Mouse (Mus musculus) small intestine, adult 2 months (tissue): ENCODE measurements around the gene Tia1. TPM values are rescaled to one million over a fixed set of nuclear protein-coding genes. Genes with fewer than 3 reads are reported as not detected.
"Not testable (repeated sequence)": the region's sequence is repeated elsewhere in the genome, so short reads cannot be mapped to it uniquely, and the experiment has no call there.

ENCODE experiments used
- H3K27ac ChIP-seq: fragments of 200-500 bp; 2 replicates; pipeline ENCODE4 v1.5.1; 2012; ENCODE audit warnings: low read depth, low read length, control low read depth, inconsistent platforms; ENCODE audit not compliant: insufficient read depth
- H3K27me3 ChIP-seq: fragments of 200-500 bp; 2 replicates; pipeline ENCODE4 v1.6.1; 2012; ENCODE audit warnings: mild to moderate bottlenecking, moderate library complexity, low read length, inconsistent platforms; ENCODE audit not compliant: control insufficient read depth, insufficient read depth
- H3K36me3 ChIP-seq: fragments of 200-500 bp; 2 replicates; pipeline ENCODE4 v1.6.1; 2012; ENCODE audit warnings: mild to moderate bottlenecking, low read length, control low read depth, inconsistent platforms; ENCODE audit not compliant: control insufficient read depth, insufficient read depth
- H3K4me1 ChIP-seq: fragments of 200-500 bp; 2 replicates; pipeline ENCODE4 v1.6.1; 2012; ENCODE audit warnings: low read length, inconsistent platforms, mixed read lengths; ENCODE audit not compliant: control insufficient read depth, insufficient read depth, insufficient read length
- H3K4me3 ChIP-seq: fragments of 200-500 bp; 2 replicates; pipeline ENCODE4 v1.5.1; 2012; ENCODE audit warnings: low read depth, mild to moderate bottlenecking, control low read depth, inconsistent platforms, low read length, moderate library complexity
- CTCF ChIP-seq: fragments of 200-500 bp; IDR thresholded peaks from 2 replicates; pipeline ENCODE4 v1.5.1; 2012; ENCODE audit warnings: low read depth, mild to moderate bottlenecking, control low read depth, inconsistent platforms, low read length, moderate library complexity, mixed read lengths; ENCODE audit not compliant: insufficient replicate concordance, insufficient read length; ENCODE audit errors: extremely low read depth
- POLR2A ChIP-seq: fragments of 200-500 bp; IDR thresholded peaks from 2 replicates; pipeline ENCODE4 v1.6.1; 2012; ENCODE audit warnings: low read depth, mild to moderate bottlenecking, control low read depth, inconsistent platforms, low read length, moderate library complexity
- WGBS: fragments of 180-500 bp; shearing (Covaris S2); methylation state at CpG from one replicate; pipeline ENCODE4 v1.1.7; 2018; 5-methylcytosine and 5-hydroxymethylcytosine counted together
- polyA plus RNA-seq: library from polyadenylated mRNA; depleted of rRNA; stranded (reverse); fragments of >200 nt; gene quantifications from 2 replicates; pipeline ENCODE4 v1.2.3, GENCODE M21; 2012

The Tia1 gene
- polyA plus RNA-seq, 1 experiment, result 6.8 TPM

DNA sequence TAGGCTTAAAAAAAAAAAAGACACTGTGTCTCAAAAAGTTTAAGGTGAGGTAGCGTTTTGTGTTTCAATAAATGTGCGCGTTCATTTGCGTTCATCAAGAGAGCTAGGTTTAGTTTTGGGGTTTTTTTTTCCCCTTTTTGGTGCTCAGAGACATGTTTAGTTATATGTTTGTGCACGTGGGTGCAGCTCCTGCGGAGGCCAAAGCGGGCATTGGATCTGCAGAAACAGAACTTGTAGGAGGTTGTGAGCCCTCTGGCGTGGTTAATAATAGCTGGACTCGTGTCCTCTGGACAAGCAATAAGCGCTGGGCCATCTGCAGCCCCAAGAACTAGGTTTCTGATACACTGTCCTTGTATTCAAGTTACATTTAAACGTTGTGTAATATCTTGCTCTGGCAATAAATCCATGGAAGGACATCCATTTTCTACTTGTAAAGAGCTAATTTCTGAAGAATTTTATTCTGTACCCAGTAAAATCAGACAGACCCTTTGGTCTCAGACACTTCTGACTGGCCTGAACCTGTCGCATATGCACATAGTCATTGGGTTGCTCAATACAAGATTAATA is 32.0 kb upstream of the Tia1 start:
- peak overlapping the region; percentile 88 for H3K4me3 ChIP-seq
- H3K4me1 ChIP-seq, result peaks cover 6% of the 10 kb centered on the region
- WGBS, result 1% methylated on average over 12 of the region's 12 CpGs
- H3K27me3 ChIP-seq, result no peaks in the 10 kb centered on the region
- peaks cover 8% of the 10 kb centered on the region for H3K36me3 ChIP-seq
- no peak overlapping the region for H3K27ac ChIP-seq
- no peak for TF ChIP-seq POLR2A
- no peak for TF ChIP-seq CTCF

DNA sequence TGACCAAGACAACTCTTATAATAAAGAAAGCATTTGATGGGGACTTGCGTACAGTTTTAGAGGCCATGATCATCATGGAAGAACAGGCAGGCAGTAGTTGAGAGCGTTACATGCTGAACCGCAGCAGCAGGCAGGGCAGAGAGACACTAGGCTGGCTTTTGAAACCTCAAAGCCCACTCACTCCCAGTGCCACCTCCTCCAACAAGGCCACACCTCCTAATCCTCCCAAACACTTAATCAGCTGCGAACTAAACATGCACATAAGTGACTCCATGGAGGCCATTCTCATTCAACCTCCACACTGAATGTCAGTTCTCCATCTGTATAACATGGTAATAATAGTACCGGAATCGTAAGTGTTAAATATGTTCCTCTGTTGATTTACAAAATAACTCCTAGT is 30.5 kb upstream of the Tia1 start:
- TF ChIP-seq POLR2A (no peak), CTCF (no peak)
- H3K27ac ChIP-seq, result no peak overlapping the region
- 91% methylated on average over 6 of the region's 6 CpGs for WGBS
- H3K4me1 ChIP-seq, result peaks cover 6% of the 10 kb centered on the region
- H3K27me3 ChIP-seq, result no peaks in the 10 kb centered on the region
- H3K4me3 ChIP-seq, result no peak overlapping the region
- H3K36me3 ChIP-seq, result peaks cover 17% of the 10 kb centered on the region

DNA sequence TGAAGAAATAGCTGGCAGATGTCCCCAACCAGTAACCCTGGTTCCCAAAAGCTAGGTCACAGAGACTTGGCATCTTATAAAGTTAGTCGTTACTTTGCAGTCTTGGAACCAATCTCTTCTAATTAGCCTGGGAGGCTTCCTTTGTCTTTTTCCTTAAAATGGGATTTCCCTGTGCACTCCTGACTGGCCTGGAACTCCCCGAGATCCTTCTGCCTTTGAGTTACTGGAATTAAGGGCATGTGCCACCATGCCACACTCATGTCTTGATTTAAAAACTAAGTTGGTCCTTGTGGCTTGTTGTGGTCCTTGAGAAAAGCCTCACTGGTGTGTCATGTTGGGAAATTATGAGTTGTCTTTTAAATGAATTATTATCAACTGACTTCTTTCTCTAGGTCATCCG is 25.7 kb upstream of the Tia1 start:
- TF ChIP-seq POLR2A (no peak), CTCF (no peak)
- H3K4me1 ChIP-seq, result no peaks in the 10 kb centered on the region
- H3K27ac ChIP-seq, result no peak overlapping the region
- no peaks in the 10 kb centered on the region for H3K27me3 ChIP-seq
- H3K36me3 ChIP-seq, result peaks cover 25% of the 10 kb centered on the region
- H3K4me3 ChIP-seq, result no peak overlapping the region
- WGBS, result 85% methylated on average over 3 of the region's 3 CpGs

DNA sequence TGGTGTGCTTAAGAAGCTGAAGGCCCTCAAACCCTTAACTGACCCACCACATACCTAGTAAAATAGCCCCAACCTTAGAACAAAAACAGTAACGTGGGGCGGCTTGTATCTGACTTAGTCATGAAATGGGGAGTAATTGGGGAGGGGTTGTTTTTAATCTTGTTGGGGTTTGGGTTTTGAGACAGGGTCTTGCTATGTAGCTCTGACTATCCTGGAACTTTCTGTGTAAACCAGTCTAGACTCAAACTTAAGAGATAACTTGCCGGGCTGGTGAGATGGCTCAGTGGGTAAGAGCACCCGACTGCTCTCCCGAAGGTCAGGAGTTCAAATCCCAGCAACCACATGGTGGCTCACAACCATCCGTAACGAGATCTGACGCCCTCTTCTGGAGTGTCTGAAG is 23.9 kb upstream of the Tia1 start:
- H3K36me3 ChIP-seq, result peaks cover 25% of the 10 kb centered on the region
- H3K27ac ChIP-seq, H3K4me3 ChIP-seq, H3K4me1 ChIP-seq, H3K27me3 ChIP-seq: not testable (repeated sequence)
- WGBS, result 81% methylated on average over 8 of the region's 8 CpGs

DNA sequence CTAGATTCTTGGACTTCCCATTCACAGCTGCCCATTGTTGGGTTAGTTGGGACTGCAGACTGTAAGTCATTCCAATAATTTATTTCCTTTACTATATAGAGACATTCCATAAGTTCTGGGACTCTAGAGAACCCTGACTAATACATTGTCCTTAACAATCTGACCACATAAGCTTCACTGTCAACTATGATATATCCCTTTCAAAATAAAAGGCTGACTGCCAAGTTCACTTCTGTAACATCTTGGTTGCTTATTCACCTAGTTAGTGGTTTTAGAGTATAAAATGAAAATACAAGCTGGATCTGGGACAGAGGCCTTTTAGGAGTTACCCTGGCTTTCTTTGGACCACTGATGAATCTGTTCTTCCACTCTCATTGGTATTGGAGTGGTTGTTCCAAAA is 21.5 kb upstream of the Tia1 start:
- TF ChIP-seq POLR2A (no peak), CTCF (no peak)

DNA sequence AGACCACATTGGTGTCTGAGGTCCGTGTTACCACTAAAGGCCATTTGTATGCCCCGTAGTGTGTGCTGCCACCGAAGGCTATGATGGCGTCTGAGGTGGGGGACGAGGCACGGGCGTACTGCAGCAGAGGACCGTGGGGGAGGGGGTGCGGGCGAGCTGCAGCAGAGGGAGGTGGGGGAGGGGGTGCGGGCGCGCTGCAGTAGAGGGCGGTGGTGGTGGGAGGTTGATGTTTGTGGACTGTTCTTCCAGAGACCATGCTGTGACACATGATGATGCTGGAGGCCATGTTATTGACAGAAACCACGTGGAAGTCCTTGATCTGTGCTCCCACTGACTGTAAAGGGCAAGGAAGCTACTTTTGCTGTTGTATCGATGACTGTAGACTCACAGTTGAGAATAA is 20.6 kb upstream of the Tia1 start:
- H3K4me1 ChIP-seq, result no peaks in the 10 kb centered on the region
- H3K27me3 ChIP-seq, result no peaks in the 10 kb centered on the region
- WGBS, result 58% methylated on average over 16 of the region's 16 CpGs
- TF ChIP-seq CTCF, result no peak
- no peak for TF ChIP-seq POLR2A
- H3K27ac ChIP-seq, result no peak overlapping the region
- peaks cover 16% of the 10 kb centered on the region for H3K36me3 ChIP-seq
- no peak overlapping the region for H3K4me3 ChIP-seq

More for the DNA sequence above, 21.5 kb upstream of the Tia1 start:
- H3K4me1 ChIP-seq, result no peaks in the 10 kb centered on the region
- no peak overlapping the region for H3K4me3 ChIP-seq
- H3K27me3 ChIP-seq, result no peaks in the 10 kb centered on the region
- H3K36me3 ChIP-seq, result peaks cover 14% of the 10 kb centered on the region
- H3K27ac ChIP-seq, result no peak overlapping the region

DNA sequence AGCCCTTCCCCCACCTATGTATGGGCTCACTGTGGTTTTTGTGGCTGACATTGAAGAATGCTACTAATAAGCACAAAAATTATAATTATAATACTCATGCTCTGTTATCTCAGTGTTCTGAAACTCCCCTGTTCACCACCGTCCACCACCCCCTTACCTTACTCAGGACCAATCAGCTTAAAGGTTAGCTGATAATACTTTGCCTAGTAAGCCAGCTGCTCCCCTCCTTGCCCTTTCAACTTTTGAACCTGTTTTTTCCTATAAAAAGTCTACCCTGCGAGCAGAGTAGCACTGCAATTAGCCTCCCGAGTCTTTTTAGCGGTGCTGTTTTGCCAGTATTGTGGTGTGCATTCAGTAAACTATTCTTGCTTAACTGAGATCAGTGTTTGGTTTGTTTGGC is 19.3 kb upstream of the Tia1 start:
- WGBS, result 50% methylated on average over 4 of the region's 4 CpGs
- Histone ChIP-seq H3K4me3 (no peak overlapping the region), H3K36me3 (peaks cover 18% of the 10 kb centered on the region), H3K4me1 (no peaks in the 10 kb centered on the region), H3K27me3 (no peaks in the 10 kb centered on the region), H3K27ac (no peak overlapping the region)
- no peak for TF ChIP-seq POLR2A
- TF ChIP-seq CTCF, result no peak

DNA sequence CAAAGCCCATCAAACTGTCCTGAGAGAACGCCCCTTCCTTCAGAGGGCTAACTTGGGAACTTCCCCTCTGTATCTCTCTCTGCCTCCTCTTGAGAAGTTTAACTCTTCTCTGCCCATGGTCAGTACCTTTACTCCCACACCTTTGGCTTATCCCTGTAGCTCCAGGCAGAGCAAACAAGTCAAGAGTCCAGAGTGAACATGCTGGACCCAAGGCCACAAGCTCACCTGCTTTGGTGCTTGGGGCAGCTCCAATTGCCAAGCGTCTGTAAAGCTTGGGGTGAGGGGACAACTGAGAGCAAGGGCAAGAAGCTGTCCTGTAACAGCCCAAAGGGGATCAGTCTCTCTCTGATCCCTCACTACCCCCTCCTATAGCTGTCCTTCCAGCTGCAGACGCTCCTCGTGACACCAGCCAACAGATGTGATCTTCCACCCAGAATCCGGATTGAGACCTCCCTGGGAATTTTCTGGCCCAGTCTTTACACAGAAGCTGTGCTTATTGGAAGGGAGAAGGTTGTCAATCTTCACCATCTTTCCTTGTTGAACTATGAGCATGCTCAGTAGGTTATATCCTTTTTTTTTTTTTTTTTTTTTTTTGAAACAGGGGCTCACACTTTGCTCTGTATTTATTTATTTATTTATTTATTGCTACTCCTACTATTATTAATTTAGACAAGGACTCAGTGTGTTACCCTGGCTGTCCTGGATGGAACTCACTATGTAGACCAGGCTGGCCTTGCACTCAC is 18.5 kb upstream of the Tia1 start:
- Histone ChIP-seq H3K36me3 (peaks cover 25% of the 10 kb centered on the region), H3K27me3 (no peaks in the 10 kb centered on the region), H3K4me3 (no peak overlapping the region), H3K27ac (no peak overlapping the region), H3K4me1 (no peaks in the 10 kb centered on the region)
- TF ChIP-seq CTCF, result no peak
- TF ChIP-seq POLR2A, result no peak
- WGBS, result 85% methylated on average over 5 of the region's 5 CpGs
